Mouse (Mus musculus) hindlimb bud, embryonic 11.5 days (tissue): ENCODE data around the gene Samd4b.

Experiments
- DNase-seq: peaks from one replicate; pipeline ENCODE4 v3.0.0-alpha.2; 2012; ENCODE audit warnings: low read depth, low spot score; ENCODE audit errors: extremely low spot score

The Samd4b gene

DNA sequence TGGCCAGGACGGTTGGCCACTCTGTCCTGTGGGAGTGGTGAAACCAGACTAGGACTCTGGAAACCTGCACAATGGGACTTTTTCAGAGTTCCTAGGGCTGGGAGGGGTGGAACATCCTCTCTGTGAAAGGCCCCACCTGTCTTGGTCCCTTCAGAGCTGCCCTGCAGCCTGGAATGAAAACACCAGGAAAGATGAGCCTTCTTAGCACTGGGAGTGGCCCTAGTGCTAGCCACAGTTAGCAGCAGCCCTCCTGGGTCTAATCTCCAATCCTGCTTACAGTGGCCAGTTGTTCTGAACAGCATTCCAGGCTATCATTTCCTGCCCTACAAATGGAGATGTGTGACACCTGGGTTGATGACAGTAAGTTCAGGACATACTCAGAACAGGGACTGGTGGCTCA lies 6.1 kb downstream of the Samd4b start:
- no peak for DNase-seq

DNA sequence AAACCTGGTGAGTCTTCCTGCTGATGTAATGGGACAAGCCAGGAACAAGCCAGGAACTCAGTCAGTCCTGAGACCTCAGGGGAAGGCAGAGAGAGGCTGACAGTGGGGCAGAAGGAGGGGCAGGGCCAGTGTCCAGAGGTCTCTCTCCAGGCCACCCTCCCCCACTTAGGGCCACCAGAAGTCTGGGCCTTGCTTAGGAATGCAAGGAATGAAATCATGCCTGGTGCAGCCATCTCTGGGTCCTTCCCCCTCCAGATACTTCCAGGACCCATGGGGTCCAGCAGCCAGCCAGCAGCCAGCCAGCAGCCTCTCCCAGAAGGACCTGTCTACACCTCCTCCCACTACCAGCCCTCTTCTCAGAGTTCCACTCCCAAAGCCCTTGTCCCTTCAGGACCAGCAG lies 10.3 kb downstream of the Samd4b start:
- no peak for DNase-seq

DNA sequence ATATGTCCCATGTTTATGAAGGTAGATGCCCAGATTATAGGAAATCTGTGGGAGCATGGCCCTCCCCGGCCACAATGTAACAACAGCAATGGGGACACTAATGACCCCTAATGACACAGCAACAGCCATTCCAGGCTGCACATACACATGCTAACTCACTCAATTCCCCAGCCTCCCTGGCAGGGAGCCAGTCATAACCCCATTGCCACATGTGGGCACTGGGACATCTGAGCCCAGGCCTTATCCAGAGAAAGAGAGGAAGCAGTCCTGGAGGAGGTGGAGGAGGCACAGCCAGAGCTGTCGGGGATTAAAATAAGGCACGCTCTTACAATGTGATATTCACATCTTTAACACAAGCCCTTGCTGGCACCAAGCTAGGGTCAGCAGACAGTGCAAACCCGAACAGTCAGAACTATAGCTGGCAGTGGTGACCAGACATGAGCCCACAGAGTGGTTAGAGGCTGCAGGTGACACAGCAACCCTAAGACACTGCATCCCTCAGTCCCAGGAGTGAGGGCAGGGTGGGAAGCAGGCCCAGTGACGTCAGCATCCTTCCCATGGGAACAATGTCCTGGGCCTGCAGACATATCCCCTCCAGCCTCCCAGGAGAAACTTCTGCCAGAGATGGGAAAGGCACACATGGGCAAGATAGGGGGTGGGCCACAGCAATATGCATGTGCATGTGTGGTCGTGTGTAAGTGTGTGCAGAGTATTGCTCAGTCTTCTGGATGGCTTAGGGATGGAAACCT lies 11.1 kb downstream of the Samd4b start:
- DNase-seq = no peak

DNA sequence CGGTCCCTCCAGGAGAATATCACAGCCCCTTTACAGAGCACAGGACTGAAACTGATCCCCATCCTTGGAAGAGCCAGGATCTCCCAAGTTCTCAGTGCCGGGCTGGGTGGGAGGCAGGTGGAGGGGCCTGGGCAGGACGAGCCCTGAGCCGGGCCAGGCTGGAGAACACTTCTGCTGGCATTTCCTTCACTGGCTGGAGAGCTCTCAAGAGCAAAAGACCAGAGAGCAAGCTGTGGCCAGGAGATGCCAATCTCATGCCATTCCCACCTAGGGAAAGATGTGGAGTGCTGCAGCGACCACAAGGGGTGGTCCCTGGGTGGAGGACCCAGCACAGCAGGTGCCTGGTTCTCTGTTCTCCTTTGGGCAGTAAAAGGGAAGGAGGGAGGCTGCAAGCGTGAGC lies 12.9 kb downstream of the Samd4b start:
- DNase-seq = no peak

DNA sequence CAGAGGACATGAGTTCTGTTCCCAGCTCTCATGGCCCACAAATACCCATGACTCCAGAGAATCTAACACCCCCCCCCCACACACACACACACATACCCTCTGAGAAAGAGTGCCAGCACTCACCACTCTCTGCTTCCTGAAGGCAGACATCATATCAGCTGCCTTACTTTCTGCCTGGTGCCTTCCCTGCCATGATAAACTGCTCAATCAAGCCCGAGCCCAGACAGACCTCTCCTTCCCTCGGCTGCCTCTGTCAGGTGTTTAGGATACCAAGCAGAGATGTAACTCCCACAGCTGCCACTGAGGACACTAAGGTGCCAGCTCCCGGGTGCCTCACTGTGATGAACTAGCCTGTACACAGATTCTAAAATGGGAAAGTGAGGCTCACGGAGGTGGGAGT lies 13.5 kb downstream of the Samd4b start:
- DNase-seq = no peak

DNA sequence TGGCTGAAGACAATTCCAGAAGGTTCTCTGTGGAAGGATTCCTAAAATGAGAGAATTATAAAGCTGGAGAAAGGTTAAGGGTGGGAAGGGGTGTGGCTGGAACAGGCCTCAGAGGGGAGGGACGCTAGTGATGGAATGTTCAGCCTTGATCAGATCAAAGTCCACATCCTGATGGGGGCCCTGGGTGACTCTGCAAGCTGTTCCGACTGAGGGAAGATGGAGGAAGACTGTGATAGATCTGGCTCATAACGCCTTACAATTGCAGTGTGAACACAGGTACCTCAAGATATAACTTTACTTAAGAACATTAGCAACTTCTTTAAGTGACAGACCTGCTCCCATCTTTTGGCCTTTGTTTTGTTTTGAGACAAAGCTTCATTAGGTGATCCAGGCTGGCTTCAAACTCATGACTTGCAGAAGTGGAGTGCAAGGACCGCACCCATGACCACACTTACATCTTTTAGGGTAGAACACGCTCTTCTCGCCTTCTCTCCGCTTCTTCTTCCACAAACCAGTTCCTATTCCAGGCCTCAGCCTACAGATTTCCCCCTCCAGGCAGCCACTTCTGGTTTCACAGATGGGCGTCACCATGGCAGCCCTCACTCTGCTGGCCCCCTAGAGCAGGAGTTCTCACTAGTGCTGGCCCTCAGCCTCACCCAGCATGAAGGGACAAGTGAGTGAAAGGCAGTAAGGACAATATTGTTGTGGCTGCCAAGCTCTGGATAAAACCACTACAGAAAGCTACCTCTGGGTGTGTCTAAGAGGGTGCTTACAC lies 14.2 kb downstream of the Samd4b start:
- no peak for DNase-seq

DNA sequence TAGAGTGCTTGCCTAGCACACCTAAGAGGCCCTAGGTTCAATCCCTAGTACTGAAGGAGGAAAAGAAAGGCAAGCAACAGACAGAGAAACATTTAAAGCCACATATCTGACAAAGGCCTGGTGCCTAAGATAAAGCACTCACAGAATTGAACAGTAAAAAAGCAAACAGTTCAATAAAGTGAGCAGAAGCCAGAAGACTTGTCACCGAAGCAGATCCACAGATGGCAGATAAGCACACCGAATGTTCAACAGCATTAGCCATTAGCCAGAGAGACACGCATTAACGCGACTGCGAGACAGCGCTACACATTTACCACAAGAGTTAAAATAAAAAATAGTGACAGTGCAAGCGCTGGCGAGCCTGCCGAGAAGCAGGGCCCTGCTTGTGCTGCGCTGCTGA lies 15.1 kb downstream of the Samd4b start:
- no peak for DNase-seq

DNA sequence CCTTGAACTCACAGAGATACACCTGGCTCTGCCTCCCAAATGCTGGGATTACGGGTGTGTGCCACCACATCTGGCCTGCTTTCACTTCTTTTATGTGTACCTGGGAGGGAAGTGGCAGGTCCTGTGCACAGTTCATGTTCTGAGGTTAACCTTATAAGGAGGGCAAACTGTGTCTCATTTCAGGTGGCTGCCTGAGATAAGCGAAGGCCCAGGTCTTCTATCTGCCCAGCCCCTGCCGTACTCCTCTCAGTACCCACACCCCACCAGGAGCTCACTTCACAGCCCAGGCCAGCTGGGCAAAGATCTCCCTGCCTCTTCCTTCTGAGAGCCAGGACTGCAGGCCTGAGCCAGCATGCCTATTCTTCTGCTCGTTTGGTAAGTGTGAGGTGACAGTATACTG lies 16.2 kb downstream of the Samd4b start:
- no peak for DNase-seq

DNA sequence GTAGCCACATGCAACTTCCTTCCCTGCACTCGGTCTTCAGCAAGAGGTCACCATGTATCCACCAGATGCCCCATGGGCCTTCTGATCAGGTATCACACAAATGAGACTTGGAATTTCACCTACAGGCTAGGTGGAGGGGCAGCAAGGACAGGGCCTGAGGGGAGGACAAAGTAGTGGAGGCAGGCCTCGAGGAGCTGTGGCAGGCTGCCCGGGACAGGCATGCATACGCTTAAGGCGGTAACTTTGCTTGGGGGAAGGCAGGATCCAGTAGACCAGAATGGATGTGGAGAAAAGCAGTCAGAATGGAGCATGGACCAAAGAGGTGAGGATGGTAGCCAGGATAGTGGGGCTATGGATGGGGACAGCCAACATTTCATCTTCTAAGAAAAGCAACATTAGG lies 18.1 kb downstream of the Samd4b start:
- no peak for DNase-seq

DNA sequence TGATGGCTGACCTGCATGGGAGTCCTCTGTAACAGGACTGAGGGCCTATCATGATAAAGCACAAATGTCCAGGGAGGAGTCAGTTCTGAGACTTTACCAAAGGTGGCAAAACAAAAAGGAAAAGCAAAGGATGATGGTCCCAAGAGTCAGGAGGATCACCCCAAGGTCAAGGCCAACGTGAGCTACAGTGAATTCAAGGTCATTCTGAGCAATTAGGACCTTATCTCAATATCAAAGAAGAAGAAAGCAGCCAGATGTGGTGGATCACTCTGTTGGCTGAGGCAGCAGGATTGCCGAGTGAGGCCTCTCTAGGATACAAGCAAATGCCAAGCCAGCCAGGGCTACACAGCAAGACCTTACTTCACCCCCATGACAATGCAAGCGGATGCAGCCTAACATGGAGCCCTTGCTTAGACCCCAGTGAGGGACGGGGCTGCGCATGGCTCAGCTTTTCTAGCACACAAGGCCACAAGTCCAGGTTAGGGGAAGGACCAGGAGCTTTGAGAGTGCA lies 19.3 kb downstream of the Samd4b start:
- no peak for DNase-seq

DNA sequence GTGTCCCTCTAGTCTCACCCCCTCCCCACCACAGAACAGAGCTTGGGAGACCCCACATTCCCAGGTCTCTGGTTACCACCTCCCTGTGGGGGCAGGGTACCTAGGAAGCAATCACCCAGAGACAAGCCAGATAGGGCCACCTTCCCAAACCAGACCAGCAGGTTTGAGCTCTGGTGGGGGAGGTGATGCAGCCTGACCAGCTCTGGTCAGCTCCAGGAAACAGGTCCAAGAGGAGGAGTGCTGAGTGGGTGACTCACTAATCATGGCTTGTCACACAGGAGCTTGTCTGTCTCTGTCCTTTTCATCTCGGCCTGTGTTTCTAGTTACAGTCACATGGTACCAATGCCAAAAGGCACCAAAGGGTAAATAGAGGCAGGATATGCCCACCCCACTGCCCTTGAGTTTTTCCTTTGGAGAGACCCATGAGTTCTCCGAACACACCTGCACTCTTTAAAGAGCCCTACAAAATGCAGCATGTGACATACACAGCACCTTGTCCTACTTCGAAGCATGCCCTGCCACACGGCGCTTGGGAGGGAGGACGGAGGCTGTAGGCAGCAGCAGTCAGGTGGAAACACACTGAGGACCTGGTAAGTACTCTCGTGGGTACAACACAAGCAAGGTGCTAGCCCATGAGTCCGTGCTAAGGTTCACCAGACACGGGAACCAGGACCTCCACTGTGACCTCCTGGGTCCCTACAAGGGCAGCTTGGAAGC lies 20.0 kb downstream of the Samd4b start:
- no peak for DNase-seq

DNA sequence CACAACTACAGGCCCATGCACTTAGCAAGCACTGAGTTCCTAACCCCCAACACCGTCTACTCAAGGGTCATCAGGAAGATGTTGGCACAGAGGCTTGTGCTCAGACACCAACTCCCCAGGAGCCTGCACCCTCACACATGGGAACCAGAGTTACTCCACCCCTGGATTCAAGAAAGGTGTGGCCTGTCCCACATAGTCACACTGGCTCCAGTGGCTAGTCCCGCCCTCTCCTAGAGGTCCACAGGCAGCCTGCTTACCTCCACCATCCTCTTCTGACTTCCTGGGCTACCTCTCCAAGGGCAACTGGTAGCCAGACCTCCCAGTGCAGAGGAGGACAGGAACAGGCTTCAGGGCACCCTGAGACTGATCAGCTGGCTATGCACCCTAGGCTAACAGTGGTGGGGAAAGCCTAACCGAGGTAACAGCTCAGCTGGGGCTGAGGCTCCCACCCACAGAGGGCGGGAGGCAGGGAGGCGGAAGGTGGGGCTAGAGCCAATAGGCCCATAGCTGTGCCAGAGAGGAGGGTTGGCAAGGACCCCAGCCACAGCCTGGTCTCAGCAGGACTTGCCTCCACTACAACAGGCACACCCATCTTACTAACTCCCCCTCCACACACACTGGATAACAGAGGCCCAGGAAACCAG lies 21.6 kb downstream of the Samd4b start:
- no peak for DNase-seq

DNA sequence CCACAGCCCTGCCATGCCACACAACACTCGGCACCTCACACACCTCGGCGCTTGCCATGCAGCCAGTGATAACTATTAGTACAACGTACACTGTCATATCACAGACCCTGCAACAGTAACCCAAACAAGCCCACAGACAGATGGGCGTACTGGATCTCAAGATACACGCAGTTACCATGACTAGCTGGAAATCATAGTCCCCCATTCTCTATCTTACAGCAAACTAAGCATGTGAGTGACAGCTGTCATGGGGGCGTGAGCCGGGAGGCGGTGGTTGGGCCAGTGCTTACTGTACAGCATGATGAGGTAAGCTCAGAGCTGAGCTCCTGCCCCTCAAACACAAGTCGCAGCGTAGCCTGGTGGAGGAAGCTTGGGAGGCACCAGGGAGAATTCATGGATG lies 22.3 kb downstream of the Samd4b start:
- no peak for DNase-seq

DNA sequence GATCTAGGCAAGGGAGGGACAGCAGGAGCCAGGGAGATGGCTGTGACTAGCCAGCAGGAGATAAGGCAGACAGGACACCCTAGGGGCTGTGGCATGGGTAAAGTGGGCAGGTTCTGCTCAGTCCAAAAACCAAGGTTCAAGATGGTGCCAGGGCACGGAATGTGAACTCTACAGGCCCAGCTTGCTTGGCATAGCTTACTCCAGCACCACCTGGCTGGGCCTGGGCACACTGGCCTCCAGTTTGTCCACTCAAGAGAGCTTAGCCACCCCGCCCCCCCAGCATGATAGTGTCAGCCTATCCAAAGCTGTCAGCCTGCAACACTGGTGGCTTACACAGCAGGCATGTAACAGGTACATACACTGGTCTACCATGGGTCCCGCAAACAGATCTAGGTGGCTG lies 24.7 kb downstream of the Samd4b start:
- DNase-seq = no peak

DNA sequence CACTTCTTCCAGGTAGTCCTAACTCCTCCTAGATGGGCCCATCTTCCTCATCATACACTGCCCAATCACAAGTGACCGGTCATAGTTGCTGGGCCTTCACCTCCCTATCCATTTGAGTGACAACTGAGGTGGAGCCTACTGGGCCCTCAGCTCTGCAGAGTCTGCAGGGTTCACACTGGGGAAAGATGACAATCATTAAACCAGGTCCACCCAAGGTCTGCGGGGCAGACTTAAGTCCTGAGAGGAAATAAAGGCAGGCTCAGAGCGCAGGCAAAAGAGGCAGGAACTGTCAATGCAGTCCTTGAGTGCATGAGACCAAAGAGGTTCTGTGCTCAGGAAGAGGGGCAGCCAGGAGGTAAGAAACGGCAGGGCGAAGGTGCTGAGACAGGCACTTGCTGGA lies 25.3 kb downstream of the Samd4b start:
- no peak for DNase-seq

DNA sequence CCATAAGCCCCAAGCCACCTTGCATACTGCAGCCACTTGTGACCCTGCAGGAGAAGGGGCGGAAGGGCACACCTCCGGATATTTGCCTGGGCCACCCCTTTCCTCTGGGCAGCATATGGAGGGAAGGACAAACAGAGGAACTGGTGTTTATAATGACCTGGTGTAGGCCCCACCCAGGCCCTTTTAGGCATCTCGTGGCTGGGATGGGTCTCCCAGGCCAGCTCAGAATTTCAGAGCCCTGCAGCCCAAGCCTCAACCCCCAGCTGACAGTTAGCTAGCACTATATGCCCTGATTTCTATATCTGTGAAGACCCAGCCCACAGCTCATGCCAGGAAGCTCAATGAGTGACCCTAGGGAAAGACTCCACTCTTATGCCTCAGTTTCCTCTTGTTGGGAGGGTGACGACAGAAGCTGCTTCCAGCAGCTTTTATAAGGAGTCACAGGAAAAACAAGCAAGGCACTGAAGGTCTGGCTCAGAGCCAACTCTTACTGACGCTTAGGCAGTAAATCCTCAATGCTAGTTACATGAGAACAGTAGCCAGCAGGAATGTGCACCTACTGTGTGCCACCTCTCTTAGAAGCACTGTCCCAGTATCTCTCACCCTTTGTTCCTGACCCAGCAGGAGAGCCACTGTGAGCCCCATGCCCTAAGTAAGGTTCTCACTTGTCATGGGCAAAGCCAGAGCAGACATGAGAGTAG lies 26.8 kb downstream of the Samd4b start:
- DNase-seq = no peak

DNA sequence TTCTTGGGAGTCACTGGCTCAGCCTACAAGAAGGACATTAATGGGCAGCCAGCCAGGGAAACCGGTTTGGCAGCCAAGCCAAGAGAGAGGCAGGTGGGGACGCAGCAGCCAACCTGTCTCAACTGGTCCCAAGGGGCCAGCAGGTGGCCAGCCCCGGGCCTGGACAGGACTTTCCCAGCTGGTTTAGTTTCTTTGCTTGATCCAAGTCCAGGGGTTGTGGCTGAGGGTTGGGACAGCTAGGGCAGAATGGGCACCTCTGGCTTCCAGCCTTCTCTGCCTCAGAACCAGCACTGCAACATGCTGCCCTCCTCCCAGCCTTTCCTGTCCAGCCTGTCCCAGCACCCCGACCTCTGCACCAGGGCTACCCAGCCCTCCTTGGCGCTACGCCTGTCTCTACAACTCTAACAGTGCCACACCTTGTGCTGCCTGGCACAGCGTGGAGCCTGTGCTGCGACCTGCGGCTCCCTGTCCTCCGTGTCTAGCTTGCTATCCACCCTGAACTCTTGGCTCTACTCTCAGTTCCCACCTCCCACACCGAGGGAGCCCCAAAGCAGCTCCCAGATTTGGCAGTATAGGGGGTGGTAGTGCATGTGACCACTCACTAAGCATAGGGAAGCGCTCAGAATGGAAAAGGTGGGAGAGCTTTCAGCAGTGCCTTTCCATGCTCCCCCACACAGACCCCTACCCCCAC lies 27.5 kb downstream of the Samd4b start:
- DNase-seq = no peak

DNA sequence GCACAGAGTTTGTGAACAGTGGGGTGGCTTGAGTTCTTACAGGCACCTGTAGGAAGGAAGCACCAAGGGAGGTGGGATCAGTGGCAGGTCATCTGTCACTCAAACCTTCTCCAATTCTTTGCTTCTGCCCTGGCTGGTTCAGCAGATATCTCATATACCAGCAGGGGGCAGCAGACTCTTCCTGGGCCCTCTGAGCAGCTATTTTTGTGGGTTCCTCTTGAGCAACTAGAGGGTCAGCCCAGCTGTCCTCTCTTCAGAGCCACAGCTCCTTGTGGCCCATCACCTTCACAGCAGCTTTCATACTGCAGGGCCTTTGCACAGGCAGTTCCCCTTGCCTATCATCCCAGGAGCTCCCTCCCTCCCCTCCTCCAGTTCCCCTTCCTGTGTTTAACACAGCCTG lies 29.7 kb downstream of the Samd4b start:
- peak; percentile 12 for DNase-seq

DNA sequence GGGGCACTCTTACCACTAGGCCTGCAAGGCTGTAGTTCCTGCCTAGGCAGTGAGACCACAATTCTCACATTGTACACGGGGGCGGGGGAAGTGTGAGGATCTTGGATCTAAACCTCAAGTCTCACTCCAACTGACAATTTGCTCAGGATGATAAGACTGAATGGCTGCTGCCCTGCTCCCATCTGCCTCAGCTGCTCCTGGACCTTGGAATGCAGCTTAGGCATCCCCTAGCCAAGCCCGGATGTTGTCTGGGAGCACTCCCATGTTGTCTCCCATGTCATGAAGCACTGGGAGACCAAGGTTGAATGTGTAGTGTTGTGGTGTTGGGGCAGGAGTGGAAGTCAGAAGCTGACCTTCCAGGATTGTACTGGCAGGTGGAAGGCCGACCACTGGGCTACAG lies 30.4 kb downstream of the Samd4b start:
- no peak for DNase-seq

DNA sequence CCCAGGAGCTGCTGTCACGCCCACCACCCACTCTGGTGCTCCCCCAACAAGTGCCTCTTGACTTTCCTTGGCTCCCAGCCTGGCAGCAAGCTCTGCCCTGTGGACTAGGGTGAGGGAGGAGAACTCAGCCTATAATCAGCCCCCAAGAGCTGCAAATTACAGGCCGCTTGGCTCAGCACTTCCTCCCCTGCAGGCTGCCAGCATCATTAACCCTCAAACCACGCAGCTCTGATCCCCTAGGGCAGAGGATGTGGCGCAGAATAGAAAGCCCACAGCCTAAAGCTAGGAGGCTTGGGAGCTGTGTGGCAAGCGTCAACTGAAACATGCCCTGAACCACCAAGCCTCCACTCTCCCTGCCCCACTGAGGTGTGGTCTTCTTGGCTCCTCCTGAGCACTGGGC lies 32.5 kb downstream of the Samd4b start:
- DNase-seq = no peak
